Mouse (Mus musculus) gastrocnemius, postnatal 36 days (tissue): Measurements from ENCODE around the gene Pex7. TPM values are rescaled to one million over a fixed set of nuclear protein-coding genes. Genes with fewer than 3 reads are reported as not detected.
A peak's percentile ranks its signal among the peaks of the same experiment; 100 is the strongest.
"Not testable (repeated sequence)": the region's sequence is repeated elsewhere in the genome, so short reads cannot be mapped to it uniquely, and the experiment has no call there.

ENCODE experiments used
- DNase-seq, 2 experiments: peaks; one replicate each; pipeline ENCODE4 v3.0.0; 2022
- intact Hi-C: fragments of 180-260 bp; cut with DNase I; formaldehyde crosslinking; loops from one replicate; pipeline ENCODE4 v1.15.1; 2025
- total RNA-seq, 2 experiments: library from RNA; stranded (reverse); gene quantifications; 2 replicates each; pipeline ENCODE4 v1.2.3; 2021

Gene Pex7
- total RNA-seq, 2 experiments from 2014 or later: 18.2 to 20.0 TPM

DNA sequence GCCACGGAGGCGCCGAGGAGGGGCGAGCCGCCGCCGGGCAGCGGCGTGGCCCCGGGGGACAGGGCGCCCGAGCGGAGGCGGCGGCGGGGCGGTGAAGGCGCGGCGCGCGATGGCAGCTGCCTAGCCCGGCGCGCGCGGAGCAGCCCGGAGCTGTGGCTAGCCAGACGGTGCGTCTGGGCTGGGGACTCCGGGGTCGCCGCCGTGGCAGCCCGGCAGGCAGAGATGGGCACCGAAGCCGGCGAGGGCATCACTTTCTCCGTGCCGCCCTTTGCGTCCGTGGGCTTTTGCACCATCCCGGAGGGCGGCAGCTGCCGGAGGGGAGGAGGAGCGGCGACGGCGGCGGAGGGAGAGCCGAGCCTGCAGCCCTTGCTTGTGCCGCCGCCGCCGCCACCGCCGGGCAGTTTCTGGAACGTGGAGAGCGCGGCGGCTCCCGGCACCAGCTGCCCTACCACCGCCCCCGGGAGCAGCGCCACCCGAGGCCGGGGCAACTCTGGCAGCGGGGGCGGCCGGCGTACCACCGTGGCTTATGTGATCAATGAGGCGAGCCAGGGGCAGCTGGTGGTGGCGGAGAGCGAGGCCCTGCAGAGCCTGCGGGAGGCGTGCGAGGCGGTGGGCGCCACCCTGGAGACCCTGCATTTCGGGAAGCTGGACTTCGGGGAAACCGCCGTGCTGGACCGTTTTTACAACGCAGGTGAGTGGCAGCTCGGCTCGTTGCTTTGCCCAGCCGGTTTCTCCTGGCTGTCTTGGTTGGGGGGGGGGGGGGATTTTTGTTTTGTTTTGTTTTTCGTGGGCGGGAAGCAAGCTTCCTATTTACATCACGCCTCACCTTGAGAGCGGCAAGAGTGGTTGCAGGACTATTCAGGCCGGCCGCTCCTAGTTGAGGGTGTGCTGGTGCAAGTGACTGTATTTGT lies 27.1 kb upstream of the Pex7 start, which contains the start of gene Map3k5:
TSS of gene Map3k5 (plus strand) at position 89 of the 911 bp plus-strand sequence.
- intact Hi-C loops: loop anchor here (2.0 to 10.0 kb wide), 3 partner anchors 110 to 188 kb away; no protein-coding TSS in a partner anchor
- peak in 1 of 2 experiments; percentile 26 for DNase-seq

DNA sequence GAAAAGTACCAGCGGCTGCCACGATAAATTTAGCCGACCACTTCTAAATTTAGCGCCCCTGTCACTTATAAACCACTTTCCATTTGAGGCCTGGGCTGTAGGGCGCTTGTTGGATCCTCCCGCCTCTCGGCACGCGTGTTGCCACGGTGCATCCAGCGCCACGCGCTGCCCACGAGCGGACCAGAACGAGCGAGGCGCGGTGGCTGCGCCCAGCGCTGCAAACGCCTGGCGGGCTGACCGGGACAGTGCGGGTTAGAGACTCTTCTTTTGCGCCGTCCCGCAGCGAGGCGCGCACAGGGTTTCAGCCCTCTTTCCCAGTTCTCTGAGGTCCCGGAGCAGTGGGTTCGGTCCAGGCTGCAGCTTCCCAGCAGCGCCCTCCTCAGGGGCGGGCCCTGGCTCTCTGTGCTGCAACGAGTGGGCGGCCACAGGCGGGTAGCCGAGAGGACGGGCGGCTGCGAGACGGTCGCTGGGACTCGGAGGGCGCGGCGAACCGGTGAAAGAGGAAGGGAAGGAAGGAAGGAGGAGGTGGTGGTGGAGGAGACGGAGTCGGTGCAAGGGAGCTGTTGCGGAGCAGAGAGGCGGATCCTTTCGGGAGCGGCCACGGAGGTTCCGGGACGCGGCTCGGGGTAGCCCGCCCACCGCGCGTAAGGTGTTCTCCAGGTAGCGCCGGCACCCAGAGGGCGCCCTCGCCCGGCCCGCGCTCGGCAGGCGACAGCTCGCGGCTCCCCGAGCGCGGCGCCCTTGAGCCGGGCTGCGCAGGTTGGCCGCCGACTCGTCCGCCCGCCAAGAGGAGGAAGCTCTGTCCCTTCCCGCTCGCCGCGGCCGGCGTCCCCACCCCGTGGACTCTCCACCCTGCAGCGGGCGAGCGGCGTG lies 26.3 kb upstream of the Pex7 start:
- DNase-seq: peak; percentile 78 to 79
- intact Hi-C loops: loop anchor here (2.0 to 10.0 kb wide), 3 partner anchors 111 to 189 kb away; no protein-coding TSS in a partner anchor

- no peak for DNase-seq
- intact Hi-C loops: loop anchor here (5.0 to 10.0 kb wide), 2 partner anchors 112 to 189 kb away; no protein-coding TSS in a partner anchor
Measured at GRCm38 (mm10) chr10:19932986-19933385, 25.5 kb upstream of the Pex7 start.

DNA sequence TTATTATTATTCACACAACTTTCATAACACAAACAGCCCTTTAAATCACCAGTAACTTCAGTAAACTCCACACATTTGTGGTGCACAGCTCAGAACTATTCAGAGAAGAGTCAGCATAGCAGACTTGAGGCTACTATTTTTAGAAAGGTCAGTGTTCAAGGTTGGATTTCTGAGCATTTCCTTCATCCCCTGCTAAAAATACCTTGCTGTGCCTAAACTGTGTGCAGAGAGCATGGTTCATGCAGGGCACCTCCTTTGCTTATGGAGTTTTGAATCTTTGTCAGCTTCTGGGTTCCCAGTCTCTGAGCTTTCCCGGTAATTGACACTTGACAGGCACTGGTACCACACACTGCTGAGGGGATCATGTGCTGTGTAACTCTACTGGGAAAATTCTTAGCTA lies 20.7 kb upstream of the Pex7 start:
- no peak for DNase-seq
- intact Hi-C loops: no loop called here

DNA sequence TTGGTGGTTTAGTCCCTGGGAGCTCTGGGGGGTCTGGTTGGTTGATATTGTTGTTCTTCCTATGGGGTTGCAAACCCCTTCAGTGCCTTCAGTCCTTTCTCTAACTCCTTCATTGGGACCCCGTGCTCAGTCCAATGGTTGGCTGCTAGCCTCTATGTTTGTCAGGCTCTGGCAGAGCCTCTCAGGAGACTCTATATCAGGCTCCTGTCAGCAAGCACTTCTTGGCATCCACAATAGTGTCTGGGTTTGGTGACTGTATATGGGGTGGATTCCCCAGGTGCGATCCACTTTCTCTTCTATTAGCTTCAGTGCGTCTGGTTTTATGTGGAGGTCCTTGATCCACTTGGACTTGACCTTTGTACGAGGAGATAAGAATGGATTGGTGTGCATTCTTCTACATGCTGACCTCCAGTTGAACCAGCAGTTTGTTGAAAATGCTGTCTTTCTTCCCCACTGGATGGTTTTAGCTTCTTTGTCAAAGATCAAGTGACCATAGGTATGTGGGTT lies 19.0 kb upstream of the Pex7 start:
- intact Hi-C loops, DNase-seq: not testable (repeated sequence)

- intact Hi-C loops: no loop called here
- no peak for DNase-seq
Measured at GRCm38 (mm10) chr10:19924256-19924655, 16.8 kb upstream of the Pex7 start.

- no peak for DNase-seq
- intact Hi-C loops: no loop called here
Measured at GRCm38 (mm10) chr10:19922410-19922809, 14.9 kb upstream of the Pex7 start.

DNA sequence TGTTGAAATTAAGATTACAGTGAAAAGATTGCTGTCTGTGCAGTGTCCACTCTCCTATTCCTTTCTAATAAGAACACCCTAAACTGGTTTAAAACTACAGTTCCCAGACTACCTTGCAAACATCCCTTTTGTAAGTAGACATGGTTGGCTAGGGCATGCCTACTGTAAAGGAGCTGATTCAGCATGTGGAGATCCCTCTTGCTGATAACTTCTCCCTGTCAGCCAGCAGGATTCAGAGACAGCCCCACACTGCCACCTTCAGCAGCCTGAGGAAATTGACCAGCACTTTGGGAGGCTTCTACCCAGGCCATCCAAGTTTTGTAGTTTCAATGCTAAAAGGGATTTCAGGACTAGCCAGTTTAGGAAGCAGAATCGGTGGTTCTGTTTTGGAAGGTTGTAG lies 7.8 kb upstream of the Pex7 start:
- intact Hi-C loops: no loop called here

GRCm38 (mm10) chr10:19913806-19914205 lies 6.3 kb upstream of the Pex7 start:
- DNase-seq: no peak
- intact Hi-C loops: no loop called here

More for the DNA sequence above, 7.8 kb upstream of the Pex7 start:
- DNase-seq: peak; percentile 34 to 37

DNA sequence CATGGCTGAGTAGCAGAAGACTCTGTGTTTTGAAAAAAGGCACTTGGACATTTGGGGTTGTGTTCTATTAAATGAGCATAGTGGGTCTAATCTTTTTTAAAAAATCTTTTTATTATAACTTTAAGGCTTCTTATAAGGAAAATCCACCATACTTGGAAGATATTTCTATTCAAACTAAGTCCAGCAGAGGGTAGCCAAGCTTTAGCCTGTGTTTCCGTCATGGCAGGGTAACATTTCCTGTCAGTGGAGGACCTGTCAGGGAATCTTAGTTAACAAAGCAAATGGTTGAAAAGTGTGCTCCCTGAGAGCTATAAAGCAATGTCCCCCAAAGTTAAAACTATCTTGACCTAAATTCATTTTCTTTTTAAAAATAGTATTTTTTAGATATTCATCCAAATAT lies 4.1 kb upstream of the Pex7 start:
- no peak for DNase-seq
- intact Hi-C loops: no loop called here

DNA sequence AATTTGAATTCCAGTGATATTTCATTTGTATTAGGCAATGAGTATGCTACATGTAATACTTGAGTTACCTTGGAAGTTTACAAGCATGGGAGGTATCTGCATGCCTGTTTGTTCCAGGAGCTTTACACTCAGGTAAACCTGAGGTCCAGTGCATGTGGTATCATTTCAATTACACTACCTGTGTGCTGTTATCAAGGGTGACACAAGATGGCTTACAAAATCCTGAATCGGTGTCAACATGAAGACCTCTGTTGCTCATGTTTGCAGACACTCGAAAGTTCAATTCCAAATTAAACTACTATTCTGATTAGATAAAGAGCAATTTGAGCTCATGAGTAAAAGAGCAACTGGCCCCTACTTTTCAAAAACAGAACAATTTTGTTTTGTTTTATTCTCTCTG lies 3.0 kb upstream of the Pex7 start:
- DNase-seq: no peak
- intact Hi-C loops: no loop called here

GRCm38 (mm10) chr10:19908076-19908475 lies 587 bp upstream of the Pex7 start:
- intact Hi-C loops: loop anchor here (5.0 kb wide), 1 partner anchor 164 kb away; no protein-coding TSS in a partner anchor
- no peak for DNase-seq

DNA sequence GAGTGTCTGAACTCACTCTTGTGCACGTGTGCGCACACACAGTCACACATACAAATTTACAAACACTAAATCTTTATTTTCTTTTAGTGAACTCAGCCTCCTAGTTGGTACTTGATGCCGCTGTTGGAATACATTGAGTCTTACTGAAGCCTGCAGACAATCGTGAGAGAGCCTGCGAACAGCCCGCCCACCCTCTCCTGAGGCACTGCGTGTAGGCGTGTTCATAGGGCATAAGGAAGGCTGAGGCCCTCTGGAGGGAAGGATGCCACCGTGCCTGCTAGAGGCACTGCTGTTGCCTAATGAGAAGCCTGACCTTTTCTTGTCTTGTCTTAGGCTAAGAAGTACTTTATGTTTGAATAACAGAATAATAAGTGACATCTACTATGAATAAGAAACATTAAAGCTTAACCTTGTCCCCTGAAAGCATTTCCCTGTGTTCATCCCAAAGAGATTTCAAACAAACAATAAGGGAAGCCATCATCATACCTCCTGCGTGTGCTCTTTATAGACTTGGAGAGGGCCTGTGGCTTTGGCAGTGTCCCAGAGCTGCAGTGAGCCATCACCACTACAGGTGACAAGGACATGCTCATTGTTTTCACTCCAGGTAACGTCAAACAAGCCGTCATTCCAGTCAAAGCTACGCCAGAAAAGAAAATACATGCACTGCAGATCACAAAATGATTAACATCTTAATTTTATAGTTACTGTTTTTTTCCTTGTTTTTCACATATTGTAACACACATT lies 3.2 kb downstream of the Pex7 start:
- no peak for DNase-seq
- intact Hi-C loops: no loop called here

DNA sequence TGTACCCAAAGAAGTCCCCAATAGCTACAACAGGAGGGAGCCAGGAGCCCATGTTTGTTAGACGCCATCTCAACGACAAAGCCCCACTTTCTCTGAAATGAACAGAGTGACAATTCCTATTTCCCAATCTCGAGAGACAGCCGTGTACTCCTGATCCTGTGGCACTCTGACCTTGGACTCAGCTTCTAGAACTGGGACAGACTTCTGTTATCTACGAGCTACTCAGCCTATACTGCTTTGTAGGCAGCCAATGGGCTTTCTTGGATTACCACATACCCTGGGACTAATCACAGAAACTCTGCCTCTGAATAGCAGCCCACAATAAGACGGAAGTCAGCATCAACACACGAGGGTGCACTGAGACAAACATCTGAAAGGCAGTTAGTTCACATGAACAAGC lies 5.5 kb downstream of the Pex7 start:
- no peak for DNase-seq
- intact Hi-C loops: no loop called here

DNA sequence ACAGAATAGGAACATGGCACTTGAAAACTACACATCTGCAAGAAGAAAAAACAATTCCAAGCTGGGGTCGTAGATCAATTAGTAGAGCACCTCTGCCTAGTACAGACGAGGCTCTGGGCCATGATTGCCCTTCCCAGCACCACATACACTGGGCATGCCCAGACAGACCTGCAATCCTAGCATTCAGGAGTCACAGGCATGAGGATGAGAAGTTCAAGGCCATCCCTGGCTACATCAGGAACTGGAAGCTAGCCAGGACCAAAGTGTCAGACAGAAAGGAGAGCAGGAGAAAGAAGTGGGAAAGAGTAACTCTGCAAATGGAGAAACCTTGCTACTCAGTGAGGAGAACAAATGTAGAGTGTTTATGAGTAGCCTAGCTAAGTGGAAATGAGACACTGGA lies 7.3 kb downstream of the Pex7 start:
- intact Hi-C loops: no loop called here

GRCm38 (mm10) chr10:19893976-19894375 lies 13.5 kb downstream of the Pex7 start:
- DNase-seq: peak in 1 of 2 experiments; percentile 8
- intact Hi-C loops: loop anchor here (5.0 kb wide), 1 partner anchor 182 kb away; the partner anchor contains the start of gene Il20ra

More for the DNA sequence above, 7.3 kb downstream of the Pex7 start:
- DNase-seq: no peak

DNA sequence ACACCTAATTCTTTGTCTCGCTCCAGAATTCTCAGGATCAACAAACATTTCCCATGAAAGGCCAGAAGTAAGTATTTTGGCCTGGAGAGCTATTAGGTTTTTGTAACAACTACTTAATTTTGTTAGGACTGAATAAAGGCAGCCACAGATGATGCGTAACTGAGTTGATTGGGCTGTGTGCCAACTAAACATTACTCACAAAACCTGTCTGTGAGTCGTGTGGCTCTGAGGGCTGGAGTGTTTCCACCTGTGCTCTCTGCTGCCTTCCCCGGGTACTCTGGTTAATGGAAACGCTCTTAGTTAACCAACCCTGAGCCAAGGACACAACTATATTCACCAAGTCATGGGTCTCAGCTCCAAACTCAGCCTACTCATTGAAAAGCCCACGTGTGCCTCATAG lies 14.3 kb downstream of the Pex7 start:
- intact Hi-C loops: loop anchor here (5.0 kb wide), 1 partner anchor 181 kb away; the partner anchor contains the start of gene Il20ra
- no peak for DNase-seq

- no peak for DNase-seq
- intact Hi-C loops: loop anchor here (5.0 kb wide), 1 partner anchor 179 kb away; the partner anchor contains the start of gene Il20ra
Measured at GRCm38 (mm10) chr10:19891686-19892085, 15.8 kb downstream of the Pex7 start.

DNA sequence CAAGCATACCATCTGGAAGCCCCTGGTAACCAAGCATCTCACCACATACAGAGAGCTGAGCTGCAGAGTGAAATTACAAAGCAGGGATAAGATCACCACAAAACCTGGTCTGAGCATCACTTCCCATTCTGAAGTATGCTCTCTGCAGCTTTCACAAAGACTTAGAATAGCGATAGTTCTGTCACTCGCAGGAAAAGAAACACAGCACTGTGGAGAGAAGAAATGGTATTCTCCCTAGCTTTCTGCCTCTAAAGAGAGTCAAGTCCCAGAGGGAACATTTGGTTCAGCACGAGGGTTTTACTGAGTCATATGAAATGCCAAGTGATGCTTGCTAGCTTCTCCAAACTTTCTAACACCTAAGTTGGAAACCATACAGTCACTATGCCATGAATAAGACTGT lies 17.6 kb downstream of the Pex7 start:
- intact Hi-C loops: loop anchor here (5.0 kb wide), 1 partner anchor 178 kb away; the partner anchor contains the start of gene Il20ra
- DNase-seq: no peak

GRCm38 (mm10) chr10:19886249-19886648 lies 21.2 kb downstream of the Pex7 start:
- no peak for DNase-seq
- intact Hi-C loops: no loop called here
